Mouse (Mus musculus): ENCODE measurements around the gene Dlk1. TPM values are rescaled to one million over a fixed set of nuclear protein-coding genes. Genes with fewer than 3 reads are reported as not detected.

The Dlk1 gene
- total and polyA plus RNA-seq, 2 experiments from 2014 or later: 22.1 to 47.5 TPM

- DNase-seq (ENCODE audit: low spot score): no peak
- no peak overlapping the region for H3K4me2 ChIP-seq (ENCODE audit: low read depth, low read length, poor library complexity, severe bottlenecking)
- H3K9ac ChIP-seq (replicated peaks; ENCODE audit: low read length, poor library complexity, severe bottlenecking): no peak overlapping the region
- H3K36me3 ChIP-seq (ENCODE audit: insufficient read depth, low read length): no peaks in the 10 kb centered on the region
- H3K9me3 ChIP-seq (ENCODE audit: low read length): no peaks in the 10 kb centered on the region
- TF ChIP-seq CTCF (IDR thresholded peaks at IDR 0.05): no peak
- H3K27ac ChIP-seq (ENCODE audit: low read depth, low read length): no peak overlapping the region
- H3K27me3 ChIP-seq (ENCODE audit: insufficient read depth, low read length): no peaks in the 10 kb centered on the region
- 80% methylated on average over 6 of the region's 6 CpGs for WGBS
- no peaks in the 10 kb centered on the region for H3K4me1 ChIP-seq (ENCODE audit: insufficient read depth, low read length)
- ATAC-seq (ENCODE audit: low FRiP score): no peak
- no peak overlapping the region for H3K4me3 ChIP-seq (ENCODE audit: low read depth, low read length)
Observed at GRCm38 (mm10) chr12:109496397-109496796, 43.8 kb downstream of the Dlk1 start.

- WGBS: 67% methylated on average over 4 of the region's 4 CpGs
- Histone ChIP-seq H3K4me3 (ENCODE audit: low read depth, low read length) (no peak overlapping the region), H3K4me2 (ENCODE audit: low read depth, low read length, poor library complexity, severe bottlenecking) (no peak overlapping the region), H3K4me1 (ENCODE audit: insufficient read depth, low read length) (no peaks in the 10 kb centered on the region), H3K9me3 (ENCODE audit: low read length) (no peaks in the 10 kb centered on the region), H3K9ac (replicated peaks; ENCODE audit: low read length, poor library complexity, severe bottlenecking) (no peak overlapping the region), H3K27me3 (ENCODE audit: insufficient read depth, low read length) (no peaks in the 10 kb centered on the region), H3K27ac (ENCODE audit: low read depth, low read length) (no peak overlapping the region), H3K36me3 (ENCODE audit: insufficient read depth, low read length) (no peaks in the 10 kb centered on the region)
- TF ChIP-seq CTCF (IDR thresholded peaks at IDR 0.05): no peak
- no peak for DNase-seq (ENCODE audit: low spot score)
- no peak for ATAC-seq (ENCODE audit: low FRiP score)
Observed at GRCm38 (mm10) chr12:109500992-109501391, 48.4 kb downstream of the Dlk1 start.

- DNase-seq (ENCODE audit: low spot score) (no peak), ATAC-seq (ENCODE audit: low FRiP score) (no peak)
- Histone ChIP-seq H3K9ac (replicated peaks; ENCODE audit: low read length, poor library complexity, severe bottlenecking) (no peak overlapping the region), H3K27me3 (ENCODE audit: insufficient read depth, low read length) (no peaks in the 10 kb centered on the region), H3K4me1 (ENCODE audit: insufficient read depth, low read length) (no peaks in the 10 kb centered on the region), H3K9me3 (ENCODE audit: low read length) (no peaks in the 10 kb centered on the region), H3K27ac (ENCODE audit: low read depth, low read length) (no peak overlapping the region), H3K36me3 (ENCODE audit: insufficient read depth, low read length) (no peaks in the 10 kb centered on the region), H3K4me3 (ENCODE audit: low read depth, low read length) (no peak overlapping the region), H3K4me2 (ENCODE audit: low read depth, low read length, poor library complexity, severe bottlenecking) (no peak overlapping the region)
- WGBS: 96% methylated on average over 6 of the region's 6 CpGs
- TF ChIP-seq CTCF (IDR thresholded peaks at IDR 0.05): no peak
Observed at GRCm38 (mm10) chr12:109502360-109503040, 49.9 kb downstream of the Dlk1 start.

GRCm38 (mm10) chr12:109507693-109508092 lies 55.1 kb downstream of the Dlk1 start:
- no peak overlapping the region for H3K27ac ChIP-seq (ENCODE audit: low read depth, low read length)
- DNase-seq (ENCODE audit: low spot score) (no peak), ATAC-seq (ENCODE audit: low FRiP score) (no peak)
- H3K36me3 ChIP-seq (ENCODE audit: insufficient read depth, low read length): no peaks in the 10 kb centered on the region
- H3K9me3 ChIP-seq (ENCODE audit: low read length): no peaks in the 10 kb centered on the region
- no peak overlapping the region for H3K4me3 ChIP-seq (ENCODE audit: low read depth, low read length)
- H3K4me2 ChIP-seq (ENCODE audit: low read depth, low read length, poor library complexity, severe bottlenecking): no peak overlapping the region
- H3K9ac ChIP-seq (replicated peaks; ENCODE audit: low read length, poor library complexity, severe bottlenecking): no peak overlapping the region
- 0 out of 2 replicates have a peak, but pooled peaks cover 3% of the 10 kb centered on the region for H3K27me3 ChIP-seq (ENCODE audit: insufficient read depth, low read length)
- H3K4me1 ChIP-seq (ENCODE audit: insufficient read depth, low read length): peaks cover 10% of the 10 kb centered on the region; the same call in 1 of the 2 replicates
- TF ChIP-seq CTCF (IDR thresholded peaks at IDR 0.05): no peak
- 88% methylated on average over 11 of the region's 11 CpGs for WGBS

- DNase-seq (ENCODE audit: low spot score): no peak
- H3K36me3 ChIP-seq (ENCODE audit: insufficient read depth, low read length): no peaks in the 10 kb centered on the region
- no peak for TF ChIP-seq CTCF (IDR thresholded peaks at IDR 0.05)
- H3K4me3 ChIP-seq (ENCODE audit: low read depth, low read length): no peak overlapping the region
- 29% methylated on average over 20 of the region's 20 CpGs for WGBS
- H3K27me3 ChIP-seq (ENCODE audit: insufficient read depth, low read length): 0 out of 2 replicates have a peak, but pooled peaks cover 3% of the 10 kb centered on the region
- H3K4me1 ChIP-seq (ENCODE audit: insufficient read depth, low read length): peaks cover 10% of the 10 kb centered on the region; the same call in 1 of the 2 replicates
- no peak overlapping the region for H3K4me2 ChIP-seq (ENCODE audit: low read depth, low read length, poor library complexity, severe bottlenecking)
- H3K9me3 ChIP-seq (ENCODE audit: low read length): no peaks in the 10 kb centered on the region
- no peak for ATAC-seq (ENCODE audit: low FRiP score)
- H3K27ac ChIP-seq (ENCODE audit: low read depth, low read length): no peak overlapping the region
- no peak overlapping the region for H3K9ac ChIP-seq (replicated peaks; ENCODE audit: low read length, poor library complexity, severe bottlenecking)
Observed at GRCm38 (mm10) chr12:109508495-109509454, 56.2 kb downstream of the Dlk1 start.

All from midbrain, postnatal 0 days (tissue).